Mouse (Mus musculus) small intestine, adult 10 weeks (tissue): ENCODE measurements around the gene Dusp5. TPM values are rescaled to one million over a fixed set of nuclear protein-coding genes. Genes with fewer than 3 reads are reported as not detected.

Experiments
- polyA plus RNA-seq: library from polyadenylated mRNA; stranded (reverse); fragments of 350-450 nt; fragmentation: Illumina TruSeq; extraction: RNeasy Lipid Tissue Mini Kit (QIAGEN cat#74804); gene quantifications from one replicate; pipeline ENCODE4 v1.2.3, GENCODE M21; 2014; ENCODE audit warnings: low replicate concordance

The Dusp5 gene
- polyA plus RNA-seq: 4.8 TPM

DNA sequence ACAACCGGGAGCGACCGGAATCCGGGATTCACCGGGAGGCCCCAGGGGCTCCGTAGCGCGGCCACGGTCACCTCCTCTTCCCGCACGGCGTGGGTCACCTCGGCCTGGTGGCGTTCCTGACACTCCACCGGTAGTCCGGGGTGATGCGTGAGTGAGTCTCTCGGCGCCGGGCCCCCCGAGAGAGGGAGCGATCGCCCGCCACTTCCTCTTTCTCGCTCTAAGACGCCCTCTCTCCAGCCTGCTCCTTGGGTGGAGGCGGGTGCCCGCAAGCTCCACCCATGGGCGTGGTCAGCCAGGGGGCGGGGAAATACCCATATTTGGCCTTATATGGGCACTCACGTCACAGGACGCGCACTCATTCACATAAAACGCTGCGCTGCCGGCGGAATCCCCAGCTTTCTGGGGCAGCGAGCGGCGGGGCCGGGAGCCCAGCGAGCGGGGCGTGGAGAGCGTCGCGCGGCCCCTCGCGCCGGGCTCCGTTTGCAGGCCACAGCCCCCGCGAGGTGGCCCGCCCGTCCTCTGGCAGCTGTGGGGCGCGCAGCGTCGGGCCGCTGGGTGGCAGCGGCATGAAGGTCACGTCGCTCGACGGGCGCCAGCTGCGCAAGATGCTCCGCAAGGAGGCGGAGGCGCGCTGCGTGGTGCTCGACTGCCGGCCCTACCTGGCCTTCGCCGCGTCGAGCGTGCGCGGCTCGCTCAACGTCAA lies at the start of gene Dusp5:
Gene Dusp5, plus strand, starts transcription at position 358 of the 703 bp plus-strand sequence.

DNA sequence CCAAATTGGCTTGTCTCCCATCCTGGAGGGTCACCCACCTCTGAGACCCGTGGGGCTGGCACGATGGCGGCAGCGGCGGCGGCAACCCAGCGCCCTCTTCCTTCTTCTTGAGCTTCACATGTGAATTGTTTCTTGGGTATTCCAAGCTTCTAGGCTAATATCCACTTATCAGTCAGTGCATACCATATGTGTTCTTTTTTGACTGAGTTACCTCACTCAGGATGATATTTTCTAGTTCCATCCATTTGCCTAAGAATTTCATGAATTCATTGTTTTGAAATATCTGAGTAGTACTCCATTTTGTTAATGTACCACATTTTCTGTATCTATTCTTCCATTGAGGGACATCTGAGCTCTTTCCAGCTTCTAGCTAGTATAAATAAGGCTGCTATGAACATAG lies 60.1 kb downstream of the Dusp5 start, which contains the start of gene Nutf2-ps1:
Gene Nutf2-ps1, minus strand, starts transcription at position 101 of the 400 bp plus-strand sequence.

Other genes starting within 250 kb of the Dusp5 start
- 99.8 TPM for gene Mxi1, start 218.6 kb upstream of the Dusp5 start, polyA plus RNA-seq
- gene Gm10197, start 157.3 kb upstream of the Dusp5 start, polyA plus RNA-seq: not detected
- gene Smndc1, start 138.5 kb upstream of the Dusp5 start, polyA plus RNA-seq: 105 TPM
- 32.9 TPM for gene Nutf2-ps1, start 60.0 kb downstream of the Dusp5 start, polyA plus RNA-seq
- 68.5 TPM for gene Smc3, start 71.3 kb downstream of the Dusp5 start, polyA plus RNA-seq
- 0.71 TPM for gene Rbm20, start 148.2 kb downstream of the Dusp5 start, polyA plus RNA-seq